Mouse (Mus musculus): ENCODE measurements around the gene Pdcl2. TPM values are rescaled to one million over a fixed set of nuclear protein-coding genes. Genes with fewer than 3 reads are reported as not detected.
A peak's percentile ranks its signal among the peaks of the same experiment; 100 is the strongest.

Pdcl2 gene
- polyA plus RNA-seq, 1 experiment from 2014 or later: not detected

GRCm38 (mm10) chr5:76327296-76327695, 3.7 kb downstream of the Pdcl2 start:
- Histone ChIP-seq H3K4me3 (replicated peaks; ENCODE audit: low read depth, low read length) (no peak overlapping the region), H3K9ac (ENCODE audit: low read depth, low read length) (no peak overlapping the region), H3K27ac (no peak overlapping the region), H3K4me1 (replicated peaks; ENCODE audit: insufficient read depth, low read length) (no peaks in the 10 kb centered on the region), H3K36me3 (ENCODE audit: insufficient read depth, low read length) (no peaks in the 10 kb centered on the region), H3K27me3 (ENCODE audit: insufficient read depth, low read length) (no peaks in the 10 kb centered on the region), H3K4me2 (ENCODE audit: low read length) (no peak overlapping the region), H3K9me3 (replicated peaks; ENCODE audit: low read length) (no peaks in the 10 kb centered on the region)
- TF ChIP-seq CTCF (IDR thresholded peaks at IDR 0.05; ENCODE audit: low read depth): no peak
- WGBS: 65% methylated on average over 2 of the region's 2 CpGs
- ATAC-seq (replicated peaks; ENCODE audit: low FRiP score, low read depth): no peak
- no peak for DNase-seq (ENCODE audit: low spot score)

- no peaks in the 10 kb centered on the region for H3K36me3 ChIP-seq (ENCODE audit: insufficient read depth, low read length)
- no peaks in the 10 kb centered on the region for H3K4me1 ChIP-seq (replicated peaks; ENCODE audit: insufficient read depth, low read length)
- H3K27me3 ChIP-seq (ENCODE audit: insufficient read depth, low read length): no peaks in the 10 kb centered on the region
- no peak overlapping the region for H3K9ac ChIP-seq (ENCODE audit: low read depth, low read length)
- TF ChIP-seq CTCF (IDR thresholded peaks at IDR 0.05; ENCODE audit: low read depth): no peak
- H3K27ac ChIP-seq: no peak overlapping the region
- no peak overlapping the region for H3K4me3 ChIP-seq (replicated peaks; ENCODE audit: low read depth, low read length)
- DNase-seq (ENCODE audit: low spot score) (no peak), ATAC-seq (replicated peaks; ENCODE audit: low FRiP score, low read depth) (no peak)
- H3K9me3 ChIP-seq (replicated peaks; ENCODE audit: low read length): no peaks in the 10 kb centered on the region
- H3K4me2 ChIP-seq (ENCODE audit: low read length): no peak overlapping the region
- 89% methylated on average over 4 of the region's 4 CpGs for WGBS
These were observed 5.8 kb downstream of the Pdcl2 start for GRCm38 (mm10) chr5:76325113-76325512.

- Histone ChIP-seq H3K9me3 (replicated peaks; ENCODE audit: low read length) (no peaks in the 10 kb centered on the region), H3K4me3 (replicated peaks; ENCODE audit: low read depth, low read length) (no peak overlapping the region), H3K4me1 (replicated peaks; ENCODE audit: insufficient read depth, low read length) (no peaks in the 10 kb centered on the region), H3K36me3 (ENCODE audit: insufficient read depth, low read length) (no peaks in the 10 kb centered on the region), H3K27me3 (ENCODE audit: insufficient read depth, low read length) (no peaks in the 10 kb centered on the region), H3K9ac (ENCODE audit: low read depth, low read length) (no peak overlapping the region), H3K27ac (no peak overlapping the region), H3K4me2 (ENCODE audit: low read length) (no peak overlapping the region)
- 50% methylated on average over 11 of the region's 11 CpGs for WGBS
- ATAC-seq (replicated peaks; ENCODE audit: low FRiP score, low read depth) (no peak), DNase-seq (ENCODE audit: low spot score) (no peak)
- no peak for TF ChIP-seq CTCF (IDR thresholded peaks at IDR 0.05; ENCODE audit: low read depth)
These were observed 9.4 kb downstream of the Pdcl2 start for GRCm38 (mm10) chr5:76321249-76322196.

GRCm38 (mm10) chr5:76308206-76308605, 22.8 kb downstream of the Pdcl2 start:
- no peaks in the 10 kb centered on the region for H3K36me3 ChIP-seq (ENCODE audit: insufficient read depth, low read length)
- no peak for ATAC-seq (replicated peaks; ENCODE audit: low FRiP score, low read depth)
- no peak for DNase-seq (ENCODE audit: low spot score)
- no peaks in the 10 kb centered on the region for H3K27me3 ChIP-seq (ENCODE audit: insufficient read depth, low read length)
- no peaks in the 10 kb centered on the region for H3K9me3 ChIP-seq (replicated peaks; ENCODE audit: low read length)
- no peak overlapping the region for H3K4me2 ChIP-seq (ENCODE audit: low read length)
- H3K27ac ChIP-seq: no peak overlapping the region
- no peak overlapping the region for H3K9ac ChIP-seq (ENCODE audit: low read depth, low read length)
- no peak overlapping the region for H3K4me3 ChIP-seq (replicated peaks; ENCODE audit: low read depth, low read length)
- 67% methylated on average over 2 of the region's 2 CpGs for WGBS
- TF ChIP-seq CTCF (IDR thresholded peaks at IDR 0.05; ENCODE audit: low read depth): no peak
- 0 out of 2 replicates have a peak, but pooled peaks cover 7% of the 10 kb centered on the region for H3K4me1 ChIP-seq (replicated peaks; ENCODE audit: insufficient read depth, low read length)

GRCm38 (mm10) chr5:76306261-76306660, 24.7 kb downstream of the Pdcl2 start:
- no peak for DNase-seq (ENCODE audit: low spot score)
- Histone ChIP-seq H3K9me3 (replicated peaks; ENCODE audit: low read length) (no peaks in the 10 kb centered on the region), H3K27me3 (ENCODE audit: insufficient read depth, low read length) (no peaks in the 10 kb centered on the region), H3K4me3 (replicated peaks; ENCODE audit: low read depth, low read length) (no peak overlapping the region), H3K36me3 (ENCODE audit: insufficient read depth, low read length) (no peaks in the 10 kb centered on the region), H3K9ac (ENCODE audit: low read depth, low read length) (no peak overlapping the region), H3K4me2 (ENCODE audit: low read length) (no peak overlapping the region), H3K4me1 (replicated peaks; ENCODE audit: insufficient read depth, low read length) (0 out of 2 replicates have a peak, but pooled peaks cover 10% of the 10 kb centered on the region), H3K27ac (no peak overlapping the region)
- WGBS: 34% methylated on average over 3 of the region's 3 CpGs
- TF ChIP-seq CTCF (IDR thresholded peaks at IDR 0.05; ENCODE audit: low read depth): no peak
- ATAC-seq (replicated peaks; ENCODE audit: low FRiP score, low read depth): no peak

- DNase-seq (ENCODE audit: low spot score): peak; percentile 78
- TF ChIP-seq CTCF (IDR thresholded peaks at IDR 0.05; ENCODE audit: low read depth): no peak
- Histone ChIP-seq H3K4me3 (replicated peaks; ENCODE audit: low read depth, low read length) (peak overlapping the region; percentile 100), H3K4me1 (replicated peaks; ENCODE audit: insufficient read depth, low read length) (0 out of 2 replicates have a peak, but pooled peaks cover 10% of the 10 kb centered on the region), H3K36me3 (ENCODE audit: insufficient read depth, low read length) (no peaks in the 10 kb centered on the region), H3K27ac (no peak overlapping the region), H3K9me3 (replicated peaks; ENCODE audit: low read length) (no peaks in the 10 kb centered on the region), H3K4me2 (ENCODE audit: low read length) (peak overlapping the region; percentile 79), H3K27me3 (ENCODE audit: insufficient read depth, low read length) (no peaks in the 10 kb centered on the region), H3K9ac (ENCODE audit: low read depth, low read length) (no peak overlapping the region)
- WGBS: 4% methylated on average over 8 of the region's 8 CpGs
- ATAC-seq (replicated peaks; ENCODE audit: low FRiP score, low read depth): no peak; the same call in 1 of the 2 replicates
These were observed 25.3 kb downstream of the Pdcl2 start for GRCm38 (mm10) chr5:76305616-76306015.
